Mouse (Mus musculus) adrenal gland, postnatal 10 days (tissue): ENCODE results near the gene Ntn1. TPM values are rescaled to one million over a fixed set of nuclear protein-coding genes. Genes with fewer than 3 reads are reported as not detected.

Experiments used
- DNase-seq: peaks from one replicate; pipeline ENCODE4 v3.0.0; 2021; ENCODE audit warnings: mixed read lengths
- total RNA-seq, 2 experiments: library from RNA; stranded (reverse); gene quantifications; 2 replicates each; pipeline ENCODE4 v1.2.3; 2021

Gene Ntn1
- total RNA-seq, 2 experiments from 2014 or later: 11.0 TPM

- DNase-seq: no peak
Observed at GRCm38 (mm10) chr11:68213896-68214295, 186.7 kb downstream of the Ntn1 start.

GRCm38 (mm10) chr11:68211924-68212578, 188.6 kb downstream of the Ntn1 start:
- peak; percentile 64 for DNase-seq

GRCm38 (mm10) chr11:68210714-68211113, 189.9 kb downstream of the Ntn1 start:
- no peak for DNase-seq

- no peak for DNase-seq
Observed at GRCm38 (mm10) chr11:68209506-68209905, 191.1 kb downstream of the Ntn1 start.

- no peak for DNase-seq
Observed at GRCm38 (mm10) chr11:68208582-68208981, 192.0 kb downstream of the Ntn1 start.

GRCm38 (mm10) chr11:68208023-68208422, 192.6 kb downstream of the Ntn1 start:
- no peak for DNase-seq

GRCm38 (mm10) chr11:68205572-68206229, 194.9 kb downstream of the Ntn1 start:
- no peak for DNase-seq

GRCm38 (mm10) chr11:68204407-68204806, 196.2 kb downstream of the Ntn1 start:
- no peak for DNase-seq

- no peak for DNase-seq
Observed at GRCm38 (mm10) chr11:68203658-68204315, 196.8 kb downstream of the Ntn1 start.

- DNase-seq: no peak
Observed at GRCm38 (mm10) chr11:68202561-68202960, 198.1 kb downstream of the Ntn1 start.

- peak; percentile 65 for DNase-seq
Observed at GRCm38 (mm10) chr11:68201811-68202459, 198.7 kb downstream of the Ntn1 start.

- no peak for DNase-seq
Observed at GRCm38 (mm10) chr11:68201063-68201462, 199.6 kb downstream of the Ntn1 start.

GRCm38 (mm10) chr11:68200500-68200899, 200.1 kb downstream of the Ntn1 start:
- DNase-seq: no peak

GRCm38 (mm10) chr11:68199801-68200423, 200.7 kb downstream of the Ntn1 start:
- DNase-seq: no peak

- no peak for DNase-seq
Observed at GRCm38 (mm10) chr11:68199103-68199502, 201.5 kb downstream of the Ntn1 start.

GRCm38 (mm10) chr11:68198696-68199095, 201.9 kb downstream of the Ntn1 start:
- no peak for DNase-seq

- no peak for DNase-seq
Observed at GRCm38 (mm10) chr11:68197471-68197870, 203.2 kb downstream of the Ntn1 start.

- DNase-seq: peak; percentile 69
Observed at GRCm38 (mm10) chr11:68196566-68196965, 204.1 kb downstream of the Ntn1 start.

- no peak for DNase-seq
Observed at GRCm38 (mm10) chr11:68195693-68196176, 204.9 kb downstream of the Ntn1 start.

- no peak for DNase-seq
Observed at GRCm38 (mm10) chr11:68195168-68195567, 205.5 kb downstream of the Ntn1 start.

GRCm38 (mm10) chr11:68190849-68191248, 209.8 kb downstream of the Ntn1 start:
- DNase-seq: no peak

- DNase-seq: peak; percentile 45
Observed at GRCm38 (mm10) chr11:68188695-68189201, 211.9 kb downstream of the Ntn1 start.
